Mouse (Mus musculus): Measurements from ENCODE around the gene Ifitm10. TPM values are rescaled to one million over a fixed set of nuclear protein-coding genes. Genes with fewer than 3 reads are reported as not detected.
"Not testable (repeated sequence)": the region's sequence is repeated elsewhere in the genome, so short reads cannot be mapped to it uniquely, and the experiment has no call there.

Ifitm10 gene
- total RNA-seq, 2 experiments from 2014 or later, result 1.5 TPM; not detected in 1

DNA sequence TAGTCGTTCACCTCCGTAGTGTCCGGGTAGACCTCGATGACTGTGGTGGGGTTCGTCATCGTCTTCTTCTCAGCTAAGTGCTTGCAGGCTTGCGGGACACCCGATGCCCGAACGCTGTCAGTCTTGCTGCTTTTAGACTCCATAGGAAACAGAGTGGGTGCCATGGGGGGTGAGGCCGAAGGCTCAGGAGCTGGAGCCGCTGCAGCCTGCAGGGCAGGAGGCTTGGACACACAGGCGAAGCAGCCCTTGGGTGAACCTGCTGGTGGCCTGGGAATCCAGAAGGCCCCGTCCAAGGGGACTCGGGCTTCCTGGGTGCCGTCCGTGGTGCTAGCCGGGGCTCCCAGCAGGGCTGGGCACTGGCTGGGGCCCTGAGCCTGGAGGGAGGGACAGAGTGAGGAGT lies 2.6 kb downstream of the Ifitm10 start:
- no peak for ATAC-seq (replicated peaks; ENCODE audit: poor library complexity, severe bottlenecking)

DNA sequence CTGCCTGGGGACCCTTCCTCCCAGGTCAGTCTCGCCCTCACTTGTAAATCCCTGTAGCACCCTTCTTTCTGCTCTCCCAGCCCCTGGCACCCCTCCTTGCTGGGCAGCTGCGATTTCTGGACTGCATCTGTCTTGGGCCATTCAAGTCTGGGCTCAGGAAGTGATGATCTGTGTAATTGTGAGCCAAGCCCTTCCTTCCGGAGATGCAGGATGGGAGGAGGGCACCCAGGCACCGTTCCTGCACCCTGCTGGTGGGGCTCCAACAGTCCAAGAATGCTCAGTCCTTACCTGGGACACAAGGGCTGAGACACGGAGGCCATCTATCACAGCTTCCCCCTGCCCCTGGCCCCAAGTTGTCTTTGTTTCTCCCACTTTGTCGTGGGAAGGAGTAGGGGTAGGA lies 3.7 kb downstream of the Ifitm10 start:
- ATAC-seq (replicated peaks; ENCODE audit: poor library complexity, severe bottlenecking), result no peak

DNA sequence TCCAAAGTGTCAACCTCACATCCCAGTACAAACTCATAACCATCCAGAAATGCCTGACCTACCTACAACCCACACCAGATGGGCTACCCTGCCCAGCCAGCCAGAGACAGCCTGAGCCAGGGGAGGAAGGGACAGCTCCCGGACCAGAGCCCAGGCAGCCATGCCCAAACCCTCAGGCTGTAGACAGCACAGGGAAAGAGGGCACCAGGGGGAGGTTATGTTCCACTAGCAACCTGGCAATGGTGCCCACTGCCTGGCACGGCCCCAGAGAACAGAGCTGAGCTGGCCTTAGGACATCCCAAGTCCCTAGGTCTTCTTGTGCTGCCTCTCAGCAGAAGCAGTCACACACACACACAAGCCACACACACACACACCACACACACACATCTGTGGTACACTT lies 4.7 kb downstream of the Ifitm10 start:
- ATAC-seq (replicated peaks; ENCODE audit: poor library complexity, severe bottlenecking), result no peak

DNA sequence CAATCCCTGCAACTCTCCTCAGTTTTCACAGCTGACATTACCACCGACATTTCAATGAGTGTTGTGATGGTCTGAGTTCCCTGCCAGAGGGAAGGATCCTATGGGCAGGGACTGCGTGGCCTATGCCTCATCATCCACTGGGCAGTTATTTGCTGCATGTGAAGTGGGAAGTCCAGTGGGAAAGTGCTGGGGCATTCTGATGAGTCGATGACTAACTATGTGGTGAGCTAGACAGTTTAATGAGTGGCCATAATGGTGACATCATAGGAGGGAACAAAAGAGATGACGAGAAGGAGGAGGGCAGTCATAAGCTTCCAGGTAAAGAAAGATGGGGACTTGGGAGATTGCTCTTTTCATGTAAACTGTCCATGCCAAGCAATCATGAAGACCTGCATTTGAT lies 10.4 kb downstream of the Ifitm10 start:
- ATAC-seq (replicated peaks; ENCODE audit: poor library complexity, severe bottlenecking), result no peak

DNA sequence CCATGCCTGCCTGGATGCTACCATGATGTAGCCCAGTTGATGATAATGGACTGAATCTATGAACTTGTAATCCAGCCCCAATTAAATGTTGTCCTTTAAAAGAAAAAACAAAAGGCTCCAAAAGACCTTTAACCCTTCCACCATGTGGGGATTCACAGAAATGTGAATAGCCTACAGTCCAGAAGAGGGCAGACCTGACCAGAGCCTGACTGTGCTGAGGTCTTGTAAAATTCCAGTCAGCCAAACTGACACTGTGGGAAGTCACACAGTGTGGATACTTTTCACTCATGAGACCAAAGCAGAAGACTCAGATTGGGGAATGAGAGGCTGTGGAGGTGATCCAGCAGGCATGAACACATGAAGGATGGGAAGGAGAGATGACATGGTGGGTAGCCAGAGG lies 12.8 kb downstream of the Ifitm10 start:
- ATAC-seq (replicated peaks; ENCODE audit: poor library complexity, severe bottlenecking), result no peak

DNA sequence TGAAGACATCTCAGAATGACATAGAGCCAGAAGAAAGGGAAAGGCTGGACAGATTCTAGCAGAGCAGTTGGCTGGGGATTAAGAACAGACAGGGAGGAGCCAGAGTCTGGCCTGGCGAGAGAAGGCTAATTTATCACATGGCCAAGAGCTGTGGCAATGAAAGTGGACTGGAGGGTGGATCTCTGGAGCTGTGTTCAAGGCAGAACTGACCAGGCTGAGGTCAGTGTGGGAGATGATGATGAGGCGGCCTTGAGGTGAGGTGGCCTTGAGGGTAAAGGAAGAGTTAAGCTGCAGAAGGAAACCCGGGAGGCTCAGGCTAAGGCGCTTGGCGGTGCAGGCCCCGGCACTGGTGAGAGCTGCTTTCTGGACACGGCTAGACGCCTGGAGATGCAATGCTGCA lies 14.4 kb downstream of the Ifitm10 start:
- ATAC-seq (replicated peaks; ENCODE audit: poor library complexity, severe bottlenecking), result no peak

DNA sequence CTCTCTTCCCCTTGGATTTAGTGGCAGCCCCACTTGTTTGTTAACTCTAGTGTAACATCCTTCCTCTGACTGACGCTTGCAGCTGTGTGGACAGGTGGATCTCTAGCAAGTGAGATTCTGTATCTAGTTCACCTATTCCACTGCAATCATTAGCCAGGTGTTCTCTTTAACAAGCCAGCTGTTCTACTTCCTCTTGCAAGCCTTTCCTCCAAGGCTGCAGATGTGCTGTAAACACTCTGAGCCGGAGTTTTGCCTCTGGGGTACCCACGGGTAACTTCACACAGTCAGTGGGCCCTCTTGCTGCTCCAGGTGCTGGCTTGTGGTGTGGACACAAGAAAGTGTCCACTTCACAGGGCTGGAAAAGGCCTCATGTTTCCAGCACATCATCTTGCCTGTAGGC lies 16.0 kb downstream of the Ifitm10 start:
- ATAC-seq (replicated peaks; ENCODE audit: poor library complexity, severe bottlenecking), result no peak

DNA sequence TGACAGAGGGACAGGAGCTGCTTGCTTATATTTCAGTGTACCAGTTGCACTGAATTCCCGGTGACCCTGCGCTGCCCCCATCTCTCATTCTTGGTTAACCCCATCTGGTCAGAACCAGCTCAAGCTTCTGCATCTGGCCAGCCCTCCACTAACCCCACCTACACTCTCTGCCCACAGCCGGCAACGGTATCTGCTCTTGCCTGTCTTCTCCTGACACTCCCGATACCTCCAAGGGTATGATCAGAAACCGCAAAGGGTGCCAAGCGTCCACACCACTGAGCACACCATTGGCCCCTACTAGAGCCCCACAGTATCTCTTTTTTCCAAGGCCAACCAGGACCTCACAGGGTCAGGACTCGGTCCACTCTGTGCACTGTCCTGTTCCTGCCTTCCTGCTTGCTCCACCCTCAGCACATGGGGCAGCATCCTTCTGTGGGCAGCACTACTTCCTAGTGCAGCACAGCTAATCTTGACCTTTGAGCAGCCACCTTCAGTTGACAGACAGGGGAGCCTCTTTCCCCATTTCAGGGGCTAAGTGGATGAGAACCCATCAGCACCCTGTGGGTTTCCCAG lies 18.8 kb downstream of the Ifitm10 start:
- ATAC-seq (replicated peaks; ENCODE audit: poor library complexity, severe bottlenecking), result no peak

DNA sequence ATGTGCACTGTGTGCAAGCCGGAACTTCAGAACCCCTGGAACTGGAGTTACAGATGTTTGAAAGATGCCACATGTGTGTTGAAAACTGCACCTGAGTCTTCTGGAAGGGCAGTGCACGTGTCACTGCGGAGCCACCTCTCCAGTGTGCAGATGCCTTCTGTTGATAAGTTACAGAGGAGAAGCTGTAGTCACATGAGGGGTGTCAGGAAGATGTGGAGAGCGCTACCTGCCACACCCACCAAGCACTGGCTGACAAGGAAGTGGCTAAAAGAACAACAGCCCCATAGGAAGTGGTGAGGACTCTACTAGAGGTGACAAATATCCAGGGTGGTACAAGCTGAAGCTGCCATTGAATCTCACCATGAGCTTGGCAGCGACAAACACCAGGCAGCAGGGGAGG lies 19.7 kb downstream of the Ifitm10 start:
- ATAC-seq (replicated peaks; ENCODE audit: poor library complexity, severe bottlenecking), result peak; percentile 79

DNA sequence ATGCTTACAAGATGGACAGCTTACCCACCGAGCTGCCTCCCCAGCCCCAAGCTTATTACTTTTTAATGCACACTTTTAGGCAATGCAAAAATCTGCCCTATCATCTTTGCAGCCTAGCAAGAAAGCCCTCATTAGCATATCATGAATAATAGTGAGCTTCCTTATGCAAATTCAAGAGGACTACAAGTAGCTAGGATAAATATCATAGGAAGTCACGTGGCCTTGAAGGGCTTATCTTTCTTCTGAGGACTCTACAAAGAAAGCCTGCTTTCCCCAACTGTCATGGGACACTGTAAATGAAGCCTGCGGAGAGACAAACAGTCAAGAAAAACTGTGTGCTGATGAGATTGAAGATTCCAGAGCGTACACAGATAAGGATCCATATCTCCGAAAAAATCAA lies 22.0 kb downstream of the Ifitm10 start:
- ATAC-seq (replicated peaks; ENCODE audit: poor library complexity, severe bottlenecking), result no peak

DNA sequence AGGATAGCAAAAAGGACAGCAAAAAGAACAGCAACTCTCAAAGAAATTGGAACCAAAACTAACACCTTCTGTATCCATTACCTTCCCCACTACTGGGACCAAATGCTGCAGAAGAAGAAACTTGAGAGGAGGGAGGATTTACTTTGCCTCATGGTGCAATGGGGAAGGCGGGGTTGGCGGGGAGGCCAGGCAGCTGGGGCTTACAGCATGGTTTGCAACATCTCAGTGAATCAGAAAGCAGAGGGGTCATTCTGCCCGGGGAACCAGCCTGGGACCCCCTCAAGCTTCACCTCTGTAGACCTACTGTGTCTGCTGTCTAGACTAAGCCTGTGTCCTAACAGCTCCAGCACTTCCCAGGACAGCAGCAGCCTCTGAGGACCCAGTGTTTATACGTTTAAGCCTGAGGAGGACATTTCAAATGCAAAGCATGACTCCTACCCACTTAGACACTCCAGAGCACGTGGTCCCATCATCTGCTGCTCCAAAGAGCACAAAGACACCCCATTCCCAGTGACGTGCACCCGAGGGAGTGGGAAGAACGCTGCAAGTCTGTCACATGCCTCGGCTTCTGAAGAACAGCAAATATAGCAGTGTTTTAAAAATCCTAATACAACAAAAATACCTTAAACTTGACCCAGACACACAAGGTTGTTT lies 24.1 kb downstream of the Ifitm10 start:
- peak; percentile 50 for ATAC-seq (replicated peaks; ENCODE audit: poor library complexity, severe bottlenecking)

DNA sequence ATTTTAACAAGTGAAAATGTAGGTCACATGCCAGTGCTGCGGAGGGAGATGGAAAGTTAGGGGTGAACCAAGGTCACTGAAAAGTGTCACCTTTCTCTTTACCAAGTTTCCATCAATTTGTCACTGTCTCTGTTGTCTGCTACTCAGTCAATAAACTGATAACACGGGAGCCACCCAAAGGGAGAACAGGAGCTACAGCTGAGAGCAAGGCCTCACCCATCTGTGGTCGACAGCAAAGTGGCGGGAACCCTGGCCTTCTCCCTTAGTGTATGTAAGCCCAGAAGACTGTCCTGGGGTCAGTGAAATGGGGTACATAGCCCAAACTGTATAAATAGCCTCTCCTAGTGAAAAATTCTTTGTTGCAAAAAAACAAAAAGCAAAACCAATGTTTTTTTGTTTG lies 26.0 kb downstream of the Ifitm10 start:
- ATAC-seq (replicated peaks; ENCODE audit: poor library complexity, severe bottlenecking), result no peak

DNA sequence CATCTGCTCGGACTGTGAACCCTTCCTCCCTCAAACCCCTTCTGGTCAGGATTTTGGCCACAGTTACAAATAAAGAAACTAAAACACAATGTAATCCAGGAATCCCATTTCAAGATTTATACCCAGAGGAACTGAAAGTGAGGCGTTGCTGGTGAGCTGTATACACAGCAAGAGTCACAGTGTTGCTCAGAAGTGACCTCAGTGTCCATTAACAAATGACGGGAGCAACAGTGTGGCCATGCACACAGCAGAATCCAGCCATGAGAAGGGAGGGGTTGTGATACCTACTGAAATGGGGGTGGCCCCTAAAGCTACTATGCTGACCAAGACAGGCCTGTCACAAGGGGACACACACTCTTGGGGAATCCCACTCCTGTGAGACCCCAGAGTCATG lies 31.3 kb downstream of the Ifitm10 start:
- peak; percentile 54 for ATAC-seq (replicated peaks; ENCODE audit: poor library complexity, severe bottlenecking)

DNA sequence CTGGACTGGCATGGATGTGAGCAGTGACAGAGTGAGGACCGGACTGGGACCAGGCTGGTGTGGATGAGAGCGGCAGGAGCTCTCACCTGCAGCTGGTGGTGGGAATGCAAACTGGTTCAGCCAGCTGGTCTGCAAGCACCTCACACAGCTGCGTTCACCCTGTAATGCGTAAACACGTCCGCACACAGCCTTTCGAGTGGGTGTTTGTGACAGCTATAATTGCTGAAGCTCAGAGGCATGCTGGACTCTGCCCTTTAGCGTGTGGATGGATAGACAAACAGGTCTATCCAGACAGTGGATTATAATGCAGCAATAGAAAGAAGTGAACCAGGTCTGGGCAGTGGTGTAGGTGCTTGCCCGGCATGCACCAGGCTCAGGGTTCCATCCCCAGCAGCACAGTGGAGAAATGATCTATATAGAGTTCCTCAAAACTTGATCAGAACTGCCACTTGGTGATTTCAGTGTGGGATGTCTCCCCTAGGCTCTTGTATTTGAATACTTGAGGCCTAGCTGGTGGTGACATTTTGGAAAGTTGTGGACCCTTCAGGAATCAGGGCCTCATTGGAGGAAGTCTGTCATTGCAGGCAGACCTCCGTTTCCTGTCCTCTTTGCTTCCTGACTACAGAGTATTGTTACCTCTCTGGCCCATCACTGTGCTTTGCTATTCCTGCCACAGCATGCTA lies 31.8 kb downstream of the Ifitm10 start:
- peak; percentile 25 for ATAC-seq (replicated peaks; ENCODE audit: poor library complexity, severe bottlenecking)

DNA sequence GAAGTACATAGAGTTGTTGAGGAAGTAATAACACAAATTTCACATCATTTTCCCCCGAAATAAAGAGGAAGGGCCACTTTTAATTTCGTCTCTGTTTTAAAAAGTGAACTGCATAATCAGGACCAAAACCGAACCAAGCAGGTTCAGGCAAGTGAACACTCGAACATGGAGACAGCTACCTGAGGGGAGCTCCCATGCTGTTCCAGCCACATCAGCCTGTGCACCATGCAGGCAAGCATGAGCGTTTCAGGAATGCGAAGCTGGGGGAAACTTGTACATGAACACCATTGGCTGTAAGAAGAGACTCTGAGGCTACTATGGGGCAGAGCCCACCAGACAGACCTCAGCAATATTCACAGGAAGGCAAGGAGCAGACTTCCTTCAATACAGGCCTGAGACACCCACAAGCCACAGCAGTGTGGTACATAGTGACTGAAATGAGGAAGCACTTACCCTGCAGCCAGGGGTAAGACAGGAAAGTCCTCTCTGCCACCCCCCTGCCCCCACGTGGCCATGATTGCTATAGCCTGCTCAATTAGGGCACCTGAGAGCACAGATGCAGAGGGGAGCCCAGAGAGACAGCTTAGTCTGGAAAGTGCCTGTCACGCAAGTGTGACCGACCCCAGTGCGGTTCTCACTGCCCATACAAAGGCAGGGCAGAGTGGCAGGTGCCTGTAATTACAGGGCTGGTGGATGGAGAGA lies 33.1 kb downstream of the Ifitm10 start:
- peak; percentile 84 for ATAC-seq (replicated peaks; ENCODE audit: poor library complexity, severe bottlenecking)

DNA sequence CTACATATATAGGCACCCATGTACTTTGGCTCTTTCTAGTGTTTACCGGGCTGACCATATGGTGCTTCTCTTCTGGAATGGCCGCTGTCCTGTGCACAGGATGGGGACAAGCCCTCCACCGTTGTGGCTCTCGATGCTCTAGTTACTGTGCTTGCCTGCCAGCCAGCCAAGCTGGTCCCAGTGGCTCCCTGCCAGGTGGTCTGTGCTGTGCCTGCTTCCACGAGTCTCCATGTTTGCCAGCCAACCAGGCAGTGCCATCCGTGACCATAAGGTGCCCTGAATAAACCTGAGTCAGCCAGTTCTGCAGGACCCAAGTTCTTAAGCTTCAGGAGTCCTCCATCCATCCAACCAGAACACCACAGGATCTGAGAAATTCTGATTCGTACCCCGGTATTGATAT lies 38.4 kb downstream of the Ifitm10 start:
- ATAC-seq (replicated peaks; ENCODE audit: poor library complexity, severe bottlenecking), result no peak

DNA sequence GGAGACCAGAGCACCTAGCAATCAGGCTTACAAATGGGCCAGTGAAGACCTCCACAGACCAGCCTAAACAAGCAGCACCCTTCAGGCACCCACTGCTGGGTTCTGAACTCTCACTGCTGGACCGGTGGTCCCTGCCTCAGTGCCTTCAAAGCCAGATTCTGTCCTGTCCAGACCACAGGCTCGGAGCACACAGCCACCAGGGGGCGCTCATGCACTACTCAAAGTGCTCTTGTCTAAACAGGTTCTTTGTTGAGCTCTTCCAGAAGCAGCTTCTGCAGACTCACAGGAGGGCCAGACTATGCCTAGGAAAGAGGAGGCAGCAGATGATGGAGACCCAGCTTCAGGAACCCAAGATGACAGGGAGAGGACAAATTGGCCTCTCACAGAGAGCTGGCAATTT lies 39.3 kb downstream of the Ifitm10 start:
- ATAC-seq (replicated peaks; ENCODE audit: poor library complexity, severe bottlenecking), result peak; percentile 82

DNA sequence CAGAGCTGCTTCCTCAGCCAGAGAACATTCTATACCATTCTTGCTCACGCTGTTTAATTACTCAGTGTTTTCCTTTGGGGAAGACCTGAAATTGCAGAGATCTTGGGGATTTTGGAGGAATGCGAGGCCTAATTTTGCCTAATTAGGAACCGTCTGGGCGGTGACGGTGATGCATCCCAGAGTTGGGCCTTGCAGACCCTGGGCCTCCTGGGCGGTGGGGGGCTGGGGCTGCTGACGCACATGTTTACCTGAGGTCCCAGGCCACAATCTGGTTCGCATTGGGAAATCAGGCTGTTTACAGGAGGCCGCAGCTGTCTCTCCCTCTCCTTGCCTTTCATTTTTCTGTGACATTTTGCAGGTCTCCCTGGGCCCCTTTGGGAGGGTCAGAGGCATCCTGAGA lies 40.8 kb downstream of the Ifitm10 start:
- not testable (repeated sequence) for ATAC-seq (replicated peaks; ENCODE audit: poor library complexity, severe bottlenecking)

DNA sequence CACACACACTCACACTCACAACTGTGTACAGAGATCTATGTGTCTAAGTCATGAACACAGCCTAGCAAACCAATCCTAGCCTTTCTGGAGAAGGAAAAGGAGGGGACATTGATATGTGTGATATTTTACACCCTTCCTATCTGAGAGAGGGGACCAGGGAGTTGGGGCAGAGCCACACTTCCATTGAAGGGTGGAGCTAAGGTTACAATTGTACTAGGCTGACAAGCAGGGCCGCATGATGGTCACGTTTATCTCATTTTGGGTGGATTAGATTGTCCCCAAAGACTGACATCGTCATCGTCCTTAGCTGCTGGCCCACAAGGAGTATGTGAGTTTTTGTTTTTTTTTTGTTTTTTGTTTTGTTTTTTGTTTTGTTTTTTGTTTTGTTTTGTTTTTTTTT lies 42.3 kb downstream of the Ifitm10 start:
- no peak for ATAC-seq (replicated peaks; ENCODE audit: poor library complexity, severe bottlenecking)

DNA sequence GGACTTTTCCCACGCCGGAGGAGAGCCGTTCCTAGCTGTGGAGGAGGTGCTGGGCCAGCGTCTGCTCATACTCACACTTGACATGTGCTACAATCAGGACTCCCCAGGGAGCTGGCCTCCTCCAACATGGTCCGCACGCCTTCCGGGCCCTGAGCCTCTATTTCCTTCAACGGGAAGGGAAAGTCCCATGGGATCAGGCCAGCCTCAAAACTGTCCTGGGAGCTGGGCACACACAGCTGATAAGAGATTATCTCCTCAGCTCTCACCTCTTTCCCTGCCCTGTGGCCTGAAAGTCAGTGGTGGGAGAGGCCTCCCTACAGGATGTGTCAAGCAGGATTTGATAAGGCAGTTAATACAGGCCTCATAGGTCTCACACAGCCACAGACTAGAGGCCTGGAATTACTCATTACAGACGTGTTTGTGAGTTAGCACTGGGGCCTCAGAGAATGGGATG lies 43.3 kb downstream of the Ifitm10 start:
- no peak for ATAC-seq (replicated peaks; ENCODE audit: poor library complexity, severe bottlenecking)

DNA sequence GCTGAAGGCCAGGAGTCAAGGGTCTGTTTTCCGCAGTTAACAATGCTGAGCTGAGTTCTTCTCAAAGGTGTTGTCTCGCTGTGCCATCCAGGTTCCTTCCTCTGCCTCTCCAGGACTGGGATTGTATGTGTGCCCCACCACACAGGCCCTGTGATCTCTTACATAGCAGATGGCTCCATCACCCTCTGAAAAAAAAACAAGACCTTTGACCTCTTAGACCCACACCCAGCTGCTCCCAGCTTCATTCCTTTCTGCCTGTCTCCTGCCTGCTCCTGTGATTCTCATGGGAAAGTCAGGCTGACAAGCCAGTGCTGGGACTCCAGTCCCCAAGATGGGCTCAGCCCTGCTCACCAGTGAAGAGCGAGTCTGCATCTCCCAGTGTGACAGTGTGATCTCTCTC lies 45.0 kb downstream of the Ifitm10 start:
- ATAC-seq (replicated peaks; ENCODE audit: poor library complexity, severe bottlenecking), result no peak
